Mouse (Mus musculus) intestine, embryonic 14.5 days (tissue): Measurements from ENCODE around the gene Arpc1a. TPM values are rescaled to one million over a fixed set of nuclear protein-coding genes. Genes with fewer than 3 reads are reported as not detected.

Experiments
- ATAC-seq: fragments of 200-750 bp; cut with Nextera tagmentation; replicated peaks from 2 replicates; pipeline ENCODE4 v1.8.0; 2017; ENCODE audit warnings: low read depth, moderate number of reproducible peaks, moderate TSS enrichment, moderate library complexity; ENCODE audit not compliant: low FRiP score, low TSS enrichment
- DNase-seq: peaks from one replicate; pipeline ENCODE4 v3.0.0-alpha.2; 2018; ENCODE audit warnings: low spot score
- H3K27ac ChIP-seq: fragments of 300-500 bp; sonication (generic); 2 replicates; pipeline ENCODE4 v1.5.1; 2014; ENCODE audit warnings: low read depth, mild to moderate bottlenecking, control low read depth
- H3K27me3 ChIP-seq: fragments of 300-500 bp; sonication (generic); replicated peaks from 2 replicates; pipeline ENCODE4 v1.6.1; 2014; ENCODE audit warnings: low read length, control low read depth; ENCODE audit not compliant: control insufficient read depth, insufficient read depth
- H3K36me3 ChIP-seq: fragments of 300-500 bp; sonication (generic); 2 replicates; pipeline ENCODE4 v1.6.1; 2014; ENCODE audit warnings: low read length, control low read depth; ENCODE audit not compliant: control insufficient read depth, insufficient read depth
- H3K4me1 ChIP-seq: fragments of 300-500 bp; sonication (generic); replicated peaks from 2 replicates; pipeline ENCODE4 v1.6.1; 2014; ENCODE audit warnings: low read length, control low read depth, mixed read lengths; ENCODE audit not compliant: control insufficient read depth, insufficient read depth
- H3K4me2 ChIP-seq: fragments of 300-500 bp; sonication (generic); 2 replicates; pipeline ENCODE4 v1.6.1; 2014; ENCODE audit warnings: low read length
- H3K4me3 ChIP-seq: fragments of 300-500 bp; sonication (generic); 2 replicates; pipeline ENCODE4 v1.5.1; 2014; ENCODE audit warnings: low read depth, low read length, control low read depth, mixed read lengths
- H3K9ac ChIP-seq: fragments of 300-500 bp; sonication (generic); 2 replicates; pipeline ENCODE4 v1.6.1; 2014; ENCODE audit warnings: mild to moderate bottlenecking, low read length
- H3K9me3 ChIP-seq: fragments of 300-500 bp; sonication (generic); 2 replicates; pipeline ENCODE4 v1.6.1; 2016; ENCODE audit warnings: low read length, control low read depth; ENCODE audit not compliant: control insufficient read depth
- WGBS: fragments of 180-500 bp; shearing (Covaris S2); extraction: QIAGEN DNeasy Blood & Tissue Kit; methylation state at CpG from one replicate; pipeline ENCODE4 v1.1.7; 2014; 5-methylcytosine and 5-hydroxymethylcytosine counted together
- polyA plus RNA-seq: library from polyadenylated mRNA; unstranded; fragments of >200 nt; fragmentation: Nextera tagmentation; extraction: Ambion mirVana; gene quantifications from 2 replicates; pipeline ENCODE4 v1.2.1, GENCODE M21; 2014

Arpc1a gene
- polyA plus RNA-seq, 1 experiment from 2014 or later = 147 TPM

- no peaks in the 10 kb centered on the region for H3K9me3 ChIP-seq
- peak overlapping the region; percentile 93 for H3K9ac ChIP-seq
- 6% methylated on average over 6 of the region's 6 CpGs for WGBS
- H3K4me1 ChIP-seq = peaks cover 13% of the 10 kb centered on the region
- H3K4me2 ChIP-seq = peak overlapping the region; percentile 95
- no peak for ATAC-seq
- DNase-seq = no peak
- peaks cover 55% of the 10 kb centered on the region for H3K36me3 ChIP-seq
- H3K27me3 ChIP-seq = no peaks in the 10 kb centered on the region
- H3K4me3 ChIP-seq = peak overlapping the region; percentile 97
- peak overlapping the region; percentile 95; the same call in 1 of the 2 replicates for H3K27ac ChIP-seq
These were observed 55.2 kb downstream of the Arpc1a start for GRCm38 (mm10) chr5:145138836-145139235.

DNA sequence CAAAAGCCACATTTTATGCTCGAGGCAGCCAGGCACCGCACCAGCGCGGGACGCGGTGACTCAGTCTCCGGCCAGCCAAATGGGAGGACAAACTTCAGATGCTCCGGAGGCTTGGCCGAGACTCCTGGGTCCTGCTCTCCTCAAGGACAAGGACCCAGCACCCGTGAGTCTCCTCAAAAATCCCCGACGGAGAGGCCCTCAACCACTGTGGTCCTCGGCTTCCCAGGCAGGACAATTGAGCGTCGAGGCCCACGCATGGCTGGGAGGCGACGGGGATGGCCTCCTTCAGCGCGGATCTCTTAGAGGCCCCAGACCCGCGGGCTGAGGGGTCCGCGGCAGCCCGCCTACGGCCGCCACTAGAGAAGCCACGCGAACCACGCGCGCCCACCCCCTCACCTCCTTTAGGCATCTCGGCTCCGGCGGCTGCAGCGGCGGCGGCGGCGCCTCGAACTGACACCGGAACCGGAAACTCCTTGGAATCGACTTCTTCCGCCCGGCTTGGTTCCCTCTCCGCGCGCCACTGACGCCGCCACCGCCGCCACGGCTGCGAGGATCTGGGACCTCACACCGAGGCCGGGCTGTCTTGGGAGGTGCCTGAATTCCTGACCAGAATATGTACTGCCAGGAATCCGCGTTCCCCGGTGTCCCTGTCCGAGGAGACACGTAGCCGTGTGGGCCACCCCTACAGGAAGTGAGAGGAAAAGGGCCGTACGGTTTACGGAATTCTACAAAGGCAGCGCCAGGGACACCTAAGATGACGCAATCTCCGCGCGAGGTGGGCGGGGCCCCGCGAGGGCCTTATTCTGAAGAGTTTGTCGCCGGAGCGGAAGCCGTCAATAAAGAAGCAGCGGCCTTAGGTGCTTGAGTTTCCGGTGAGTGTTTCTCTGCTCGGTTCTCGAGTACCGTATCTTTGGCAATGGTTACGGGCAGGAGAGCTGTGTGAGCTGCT lies 56.2 kb downstream of the Arpc1a start, which contains the start of the genes Pdap1 and Bud31:
TSS of gene Pdap1 (minus strand) at position 668 of the 949 bp plus-strand sequence.
TSS of gene Bud31 (plus strand) at position 792 of the 949 bp plus-strand sequence.
- Histone ChIP-seq H3K4me2 (peak within 1 kb of the TSS; percentile 95), H3K9me3 (no peaks in the 10 kb centered on the region), H3K27ac (peak within 1 kb of the TSS; percentile 95), H3K36me3 (peaks cover 55% of the 10 kb centered on the region), H3K4me1 (peaks cover 13% of the 10 kb centered on the region), H3K9ac (peak within 1 kb of the TSS; percentile 93), H3K27me3 (no peaks in the 10 kb centered on the region), H3K4me3 (peak within 1 kb of the TSS; percentile 97)
- ATAC-seq (peak; percentile 95), DNase-seq (peak; percentile 99)
- under 1% methylated on average over 84 of the region's 84 CpGs for WGBS

GRCm38 (mm10) chr5:145140611-145141010 lies 57.0 kb downstream of the Arpc1a start:
- DNase-seq (no peak), ATAC-seq (peak; percentile 20; the same call in 1 of the 2 replicates)
- no peaks in the 10 kb centered on the region for H3K27me3 ChIP-seq
- H3K9me3 ChIP-seq = no peaks in the 10 kb centered on the region
- H3K4me1 ChIP-seq = peaks cover 13% of the 10 kb centered on the region
- peak overlapping the region; percentile 95 for H3K4me2 ChIP-seq
- under 1% methylated on average over 18 of the region's 18 CpGs for WGBS
- H3K36me3 ChIP-seq = peaks cover 55% of the 10 kb centered on the region
- H3K4me3 ChIP-seq = peak overlapping the region; percentile 97
- peak overlapping the region; percentile 95 for H3K27ac ChIP-seq
- H3K9ac ChIP-seq = peak overlapping the region; percentile 93

- no peak overlapping the region for H3K27ac ChIP-seq
These were observed 64.1 kb downstream of the Arpc1a start for GRCm38 (mm10) chr5:145147748-145148147.

DNA sequence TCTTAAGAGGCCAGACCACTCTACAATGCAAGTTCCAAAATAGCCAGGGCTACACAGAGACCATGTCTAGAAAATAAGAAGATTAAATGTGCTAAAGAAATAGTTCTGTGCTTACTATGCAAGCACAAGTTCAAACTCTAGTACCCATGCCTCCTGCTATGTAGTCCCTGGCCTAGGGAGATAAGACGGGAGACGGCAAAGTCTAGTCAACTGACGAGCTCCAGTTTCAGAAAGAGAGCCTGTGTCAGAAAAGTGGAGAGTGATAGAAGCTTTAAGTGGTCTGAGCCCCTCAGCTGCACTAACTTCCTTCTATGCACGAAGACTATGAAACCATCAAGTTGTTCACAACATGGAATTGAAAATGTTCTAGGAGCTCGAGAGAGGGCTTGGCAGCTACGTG lies 65.7 kb downstream of the Arpc1a start:
- Histone ChIP-seq H3K27me3 (no peaks in the 10 kb centered on the region), H3K4me1 (no peaks in the 10 kb centered on the region), H3K27ac (no peak overlapping the region), H3K9me3 (no peaks in the 10 kb centered on the region), H3K36me3 (peaks cover 94% of the 10 kb centered on the region), H3K4me3 (no peak overlapping the region), H3K9ac (no peak overlapping the region), H3K4me2 (no peak overlapping the region)
- DNase-seq (no peak), ATAC-seq (no peak)
- 88% methylated on average over 6 of the region's 6 CpGs for WGBS

More at GRCm38 (mm10) chr5:145147748-145148147, 64.1 kb downstream of the Arpc1a start:
- Histone ChIP-seq H3K4me2 (no peak overlapping the region), H3K4me1 (no peaks in the 10 kb centered on the region), H3K27me3 (no peaks in the 10 kb centered on the region), H3K9me3 (no peaks in the 10 kb centered on the region), H3K36me3 (peaks cover 97% of the 10 kb centered on the region), H3K9ac (no peak overlapping the region), H3K4me3 (no peak overlapping the region)
- 89% methylated on average over 5 of the region's 5 CpGs for WGBS
- ATAC-seq (no peak), DNase-seq (no peak)

DNA sequence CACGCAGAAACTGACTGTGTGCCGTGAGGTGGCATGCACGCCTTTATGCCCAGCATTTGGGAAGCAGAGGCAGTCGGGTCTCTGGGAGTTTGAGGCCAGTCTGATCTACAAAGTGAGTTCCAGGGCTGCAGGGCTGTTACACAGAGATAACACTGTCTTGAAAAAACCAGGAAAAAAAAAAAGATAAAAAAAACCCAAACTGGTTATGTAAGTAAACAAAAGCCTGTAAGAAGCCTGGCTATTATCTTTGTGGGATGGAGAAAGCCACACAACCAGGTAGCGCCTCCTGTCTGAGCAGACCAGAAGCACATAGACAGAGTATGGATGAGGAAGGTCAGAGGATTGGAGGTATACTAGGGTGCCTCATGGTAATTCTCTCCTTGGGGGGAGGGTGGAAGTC lies 69.1 kb downstream of the Arpc1a start:
- Histone ChIP-seq H3K9me3 (no peaks in the 10 kb centered on the region), H3K36me3 (peaks cover 85% of the 10 kb centered on the region), H3K9ac (no peak overlapping the region), H3K27me3 (no peaks in the 10 kb centered on the region), H3K4me3 (no peak overlapping the region), H3K27ac (no peak overlapping the region), H3K4me1 (no peaks in the 10 kb centered on the region), H3K4me2 (no peak overlapping the region)
- 95% methylated on average over 5 of the region's 5 CpGs for WGBS
- DNase-seq (no peak), ATAC-seq (no peak)

Other genes starting within 250 kb of the Arpc1a start
- gene Smurf1, start 118.0 kb upstream of the Arpc1a start, polyA plus RNA-seq = 14.4 and 17.2 TPM in 2 replicates
- not detected in 2 replicates for gene Gm4871, start 51.1 kb upstream of the Arpc1a start, polyA plus RNA-seq
- not detected in 2 replicates for gene 1700018F24Rik, start 40.8 kb upstream of the Arpc1a start, polyA plus RNA-seq
- gene Kpna7, start 200 bp downstream of the Arpc1a start, polyA plus RNA-seq = 0.07 TPM in 1 of 2 replicates, not detected in the other
- gene Arpc1b, start 30.4 kb downstream of the Arpc1a start, polyA plus RNA-seq = 281 and 305 TPM in 2 replicates
- gene Pdap1, start 56.4 kb downstream of the Arpc1a start, polyA plus RNA-seq = 85.9 and 98.7 TPM in 2 replicates
- 187 and 188 TPM in 2 replicates for gene Bud31, start 56.5 kb downstream of the Arpc1a start, polyA plus RNA-seq
- 12.6 and 13.1 TPM in 2 replicates for gene Ptcd1, start 83.3 kb downstream of the Arpc1a start, polyA plus RNA-seq
- 29.6 and 32.0 TPM in 2 replicates for gene Cpsf4, start 83.4 kb downstream of the Arpc1a start, polyA plus RNA-seq
- gene Atp5j2, start 108.2 kb downstream of the Arpc1a start, polyA plus RNA-seq = 681 and 724 TPM in 2 replicates
- gene Zkscan14, start 118.0 kb downstream of the Arpc1a start, polyA plus RNA-seq = 8.5 and 9.1 TPM in 2 replicates
- 13.1 and 13.6 TPM in 2 replicates for gene Zkscan5, start 120.7 kb downstream of the Arpc1a start, polyA plus RNA-seq
- 35.9 and 42.2 TPM in 2 replicates for gene Zfp655, start 147.9 kb downstream of the Arpc1a start, polyA plus RNA-seq
- 0.26 and 0.42 TPM in 2 replicates for gene Zscan25, start 196.7 kb downstream of the Arpc1a start, polyA plus RNA-seq